Mouse (Mus musculus) layer of hippocampus, adult 2 months (tissue): ENCODE results near the gene Ucn2. TPM values are rescaled to one million over a fixed set of nuclear protein-coding genes. Genes with fewer than 3 reads are reported as not detected.

Source experiments
- DNase-seq, 2 experiments: peaks; one replicate each; pipeline ENCODE4 v3.0.0; 2022; ENCODE audit warnings: low spot score in 2 of 2
- H3K27ac ChIP-seq: fragments of 200-600 bp; 2 replicates; pipeline ENCODE4 v1.8.1; 2022
- H3K4me3 ChIP-seq: fragments of 200-600 bp; 2 replicates; pipeline ENCODE4 v1.8.1; 2022; ENCODE audit warnings: mild to moderate bottlenecking
- CTCF ChIP-seq: fragments of 200-600 bp; conservative IDR thresholded peaks from 2 replicates; pipeline ENCODE4 v1.8.1; 2022; ENCODE audit warnings: antibody characterized with exemption, mild to moderate bottlenecking, moderate library complexity
- long read RNA-seq, 2 experiments: library from polyadenylated mRNA; stranded (forward); transcript quantifications; one replicate each; pipeline ENCODE4 v2.0.0; 2021; ENCODE audit warnings: borderline mapping rate in 2 of 2
- total RNA-seq, 2 experiments: library from RNA; stranded (reverse); gene quantifications; 2 replicates each; pipeline ENCODE4 v1.2.3; 2021

Gene Ucn2
- total RNA-seq = not detected
- long read RNA-seq, experiment 1 = 0 reads
- long read RNA-seq, experiment 2 = 0 reads

DNA sequence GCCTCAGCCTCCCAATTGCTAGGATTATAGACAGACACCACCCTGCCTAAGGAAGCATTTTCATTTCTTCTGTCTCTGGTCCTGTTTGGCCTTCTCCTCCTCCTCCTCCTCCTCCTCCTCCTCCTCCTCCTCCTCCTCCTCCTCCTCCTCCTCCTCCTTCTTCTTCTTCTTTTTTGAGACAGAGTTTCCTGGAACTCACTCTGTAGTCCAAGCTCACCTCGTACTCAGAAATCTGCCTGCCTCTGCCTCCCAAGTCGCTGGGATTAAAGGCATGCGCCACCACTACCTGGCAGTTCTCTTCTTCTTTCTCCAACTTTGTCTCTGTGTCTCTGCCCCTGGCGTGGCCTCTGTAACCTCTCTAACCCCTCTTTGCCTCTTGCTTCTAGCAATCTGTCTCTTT is at the start of gene Ucn2:
Gene Ucn2 (plus strand): TSS at position 301 of the 400 bp plus-strand sequence.
- no peak within 1 kb of the TSS for H3K27ac ChIP-seq
- no peak for DNase-seq
- no peak for TF ChIP-seq CTCF
- no peak within 1 kb of the TSS for H3K4me3 ChIP-seq

- peak; percentile 92 to 95 for DNase-seq
- Histone ChIP-seq H3K27ac (peak within 1 kb of the TSS; percentile 96), H3K4me3 (peak within 1 kb of the TSS; percentile 89)
- peak; percentile 96 for TF ChIP-seq CTCF
Measured at GRCm38 (mm10) chr9:108936418-108937364, 49.1 kb upstream of the Ucn2 start, which contains the start of gene Uqcrc1. Gene Uqcrc1 (plus strand): TSS chr9:108936633.

DNA sequence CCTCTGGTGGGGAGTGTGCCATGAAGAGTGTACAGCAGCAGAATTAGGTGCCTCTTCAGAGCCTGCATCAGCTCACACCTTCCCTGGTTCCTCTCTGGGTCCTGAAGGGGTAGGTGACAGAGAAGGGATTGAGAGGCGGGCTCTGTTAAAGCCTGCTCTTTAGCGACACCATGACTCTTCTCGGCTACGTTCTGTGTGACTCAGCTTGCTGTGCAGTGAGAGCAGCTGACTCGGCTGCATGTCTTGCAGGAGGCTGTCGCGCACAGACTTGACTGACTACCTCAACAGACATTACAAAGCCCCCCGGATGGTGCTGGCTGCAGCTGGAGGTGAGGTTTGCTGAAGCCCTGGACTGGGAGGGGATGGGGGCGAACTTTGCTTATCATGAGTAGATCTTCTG is 40.7 kb upstream of the Ucn2 start:
- no peak for TF ChIP-seq CTCF
- Histone ChIP-seq H3K27ac (no peak overlapping the region), H3K4me3 (no peak overlapping the region)
- peak in 1 of 2 experiments; percentile 28 for DNase-seq

- H3K27ac ChIP-seq = no peak overlapping the region
- DNase-seq = no peak
- TF ChIP-seq CTCF = no peak
- H3K4me3 ChIP-seq = no peak overlapping the region
Measured at GRCm38 (mm10) chr9:108945608-108946007, 40.2 kb upstream of the Ucn2 start.

- no peak for DNase-seq
- TF ChIP-seq CTCF = no peak
- Histone ChIP-seq H3K4me3 (no peak overlapping the region), H3K27ac (no peak overlapping the region)
Measured at GRCm38 (mm10) chr9:108949231-108949966, 36.4 kb upstream of the Ucn2 start.

GRCm38 (mm10) chr9:108949967-108950728 is 35.7 kb upstream of the Ucn2 start:
- no peak overlapping the region for H3K27ac ChIP-seq
- no peak overlapping the region for H3K4me3 ChIP-seq
- DNase-seq = no peak
- TF ChIP-seq CTCF = no peak

- Histone ChIP-seq H3K4me3 (no peak within 1 kb of the TSS), H3K27ac (no peak within 1 kb of the TSS)
- no peak for TF ChIP-seq CTCF
- no peak for DNase-seq
Measured at GRCm38 (mm10) chr9:108953081-108953636, 32.7 kb upstream of the Ucn2 start, which contains the start of gene Col7a1. Gene Col7a1 (plus strand): TSS chr9:108953586.

- Histone ChIP-seq H3K27ac (no peak overlapping the region), H3K4me3 (no peak overlapping the region)
- DNase-seq = no peak
- no peak for TF ChIP-seq CTCF
Measured at GRCm38 (mm10) chr9:108955241-108955640, 30.6 kb upstream of the Ucn2 start.

DNA sequence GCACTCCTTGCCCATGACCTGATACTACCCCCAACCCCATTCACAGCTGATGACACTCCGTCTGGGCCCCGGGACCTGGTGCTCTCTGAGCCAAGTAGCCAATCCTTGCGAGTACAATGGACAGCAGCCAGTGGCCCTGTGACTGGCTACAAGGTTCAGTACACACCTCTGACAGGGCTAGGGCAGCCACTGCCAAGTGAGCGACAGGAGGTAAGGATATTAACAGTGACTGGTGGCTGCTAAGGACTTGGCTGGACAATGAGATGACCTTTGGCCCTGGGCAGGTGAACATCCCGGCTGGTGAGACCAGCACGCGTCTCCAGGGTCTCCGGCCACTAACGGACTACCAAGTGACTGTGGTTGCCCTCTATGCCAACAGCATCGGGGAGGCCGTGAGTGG is 30.0 kb upstream of the Ucn2 start:
- no peak for DNase-seq
- Histone ChIP-seq H3K4me3 (no peak overlapping the region), H3K27ac (no peak overlapping the region)
- no peak for TF ChIP-seq CTCF

DNA sequence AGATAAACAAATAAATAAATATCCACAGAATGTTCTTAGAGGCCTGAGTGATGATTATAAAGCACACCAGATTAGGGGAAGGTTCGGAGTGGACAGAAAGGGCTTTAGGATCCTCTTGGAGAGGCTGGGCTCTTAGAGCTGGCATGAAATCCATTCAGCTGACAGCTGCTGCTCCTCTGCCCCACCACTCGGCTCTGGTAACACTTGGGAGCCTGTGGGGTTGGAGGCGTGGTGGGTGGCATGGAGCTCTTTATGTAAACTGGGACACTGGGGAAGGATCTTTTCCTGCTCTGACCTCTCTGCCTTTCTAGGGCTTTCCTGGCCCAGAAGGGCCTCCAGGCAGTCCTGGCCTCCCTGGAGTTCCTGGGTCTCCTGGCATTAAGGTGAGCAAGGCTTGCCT is 22.2 kb upstream of the Ucn2 start:
- Histone ChIP-seq H3K27ac (no peak overlapping the region), H3K4me3 (no peak overlapping the region)
- DNase-seq = no peak
- TF ChIP-seq CTCF = no peak

DNA sequence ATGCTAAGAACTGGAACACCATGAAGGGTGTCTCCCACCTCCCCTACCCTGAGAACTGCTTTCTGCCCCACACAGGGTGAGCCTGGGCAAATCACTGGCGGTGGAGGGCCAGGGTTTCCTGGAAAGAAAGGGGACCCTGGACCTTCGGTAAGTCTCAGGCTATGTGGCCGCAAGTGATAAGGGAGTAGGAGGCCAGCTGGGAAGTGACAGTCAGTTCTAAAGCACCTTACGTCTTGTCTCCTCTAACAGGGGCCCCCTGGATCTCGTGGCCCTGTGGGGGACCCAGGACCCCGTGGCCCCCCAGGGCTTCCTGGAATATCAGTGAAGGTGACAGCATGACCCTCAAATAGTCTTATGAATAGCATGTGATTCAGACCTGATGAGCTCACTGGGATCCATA is 21.5 kb upstream of the Ucn2 start:
- Histone ChIP-seq H3K4me3 (no peak overlapping the region), H3K27ac (no peak overlapping the region)
- DNase-seq = no peak
- TF ChIP-seq CTCF = no peak

- H3K27ac ChIP-seq = no peak overlapping the region
Measured at GRCm38 (mm10) chr9:108970623-108971022, 15.2 kb upstream of the Ucn2 start.

More at GRCm38 (mm10) chr9:108970623-108971022, 15.2 kb upstream of the Ucn2 start:
- no peak overlapping the region for H3K4me3 ChIP-seq
- no peak for TF ChIP-seq CTCF
- DNase-seq = no peak
